Mouse (Mus musculus): ENCODE data around the gene Accsl.

The Accsl gene

DNA sequence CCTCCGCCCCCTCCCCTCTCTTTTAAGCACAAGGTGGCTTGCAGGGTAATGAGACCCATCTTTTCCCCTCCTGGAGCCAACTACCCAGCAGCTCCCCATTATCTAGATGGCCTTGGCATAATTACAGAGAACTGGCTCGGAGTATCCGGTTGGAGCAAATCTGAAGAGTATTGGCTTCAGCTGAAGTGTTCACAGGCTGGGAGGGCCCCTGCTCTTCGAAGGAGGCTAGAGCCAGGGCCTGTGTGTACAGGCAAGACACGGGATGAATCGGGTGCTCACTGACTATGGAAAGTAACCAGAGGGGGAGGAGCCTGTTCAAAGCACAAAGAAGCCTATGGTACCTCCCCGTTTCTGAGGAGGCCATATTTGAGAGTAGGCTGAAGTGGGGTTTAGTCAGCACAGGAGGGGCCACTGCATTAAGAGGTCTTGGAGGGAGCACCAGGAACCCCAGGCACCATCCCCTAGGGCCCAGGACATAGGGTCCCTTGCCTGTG, at the start of gene Accsl:
Accsl (minus strand) TSS at position 51 of the 494 bp plus-strand sequence.
- in situ Hi-C loops (cut with MboI, MseI): no loop called here

DNA sequence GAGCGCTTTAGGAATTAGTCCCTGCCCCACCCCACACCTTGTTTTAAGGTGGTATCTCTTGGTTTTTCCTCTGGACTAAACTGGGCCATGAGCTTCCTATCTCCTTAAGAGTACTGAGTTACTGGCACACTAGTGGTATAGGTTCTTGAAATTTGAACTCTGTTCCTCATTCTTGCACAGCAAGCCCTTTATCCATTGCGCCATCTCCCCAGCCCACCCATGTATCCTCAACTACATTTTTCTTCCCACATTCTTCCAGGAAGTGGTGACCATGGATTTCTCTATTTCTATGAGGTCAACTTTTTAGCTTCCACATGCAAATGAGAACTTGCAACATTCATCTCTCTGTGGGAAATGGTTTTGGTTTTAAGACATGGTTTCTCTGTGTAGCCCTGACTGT, 44.6 kb upstream of the Accsl start:
- in situ Hi-C loops (cut with MboI, MseI): no loop called here

DNA sequence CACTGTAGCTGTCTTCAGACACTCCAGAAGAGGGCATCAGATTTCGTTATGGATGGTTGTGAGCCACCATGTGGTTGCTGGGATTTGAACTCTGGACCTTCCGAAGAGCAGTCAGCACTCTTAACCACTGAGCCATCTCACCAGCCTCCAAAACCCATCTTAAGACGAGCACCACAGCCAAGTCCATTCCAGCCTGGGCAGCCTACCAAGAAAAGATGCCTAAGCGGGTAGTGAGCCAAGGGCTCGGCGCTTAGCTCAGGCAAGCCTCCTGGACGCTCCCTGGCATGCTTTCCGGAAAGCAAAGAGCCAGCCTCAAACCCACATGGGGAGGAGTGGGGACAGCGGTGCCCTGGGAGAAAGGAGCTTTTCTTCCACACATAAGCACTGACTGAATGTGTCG, 43.0 kb upstream of the Accsl start:
- in situ Hi-C loops (cut with MboI, MseI): no loop called here

DNA sequence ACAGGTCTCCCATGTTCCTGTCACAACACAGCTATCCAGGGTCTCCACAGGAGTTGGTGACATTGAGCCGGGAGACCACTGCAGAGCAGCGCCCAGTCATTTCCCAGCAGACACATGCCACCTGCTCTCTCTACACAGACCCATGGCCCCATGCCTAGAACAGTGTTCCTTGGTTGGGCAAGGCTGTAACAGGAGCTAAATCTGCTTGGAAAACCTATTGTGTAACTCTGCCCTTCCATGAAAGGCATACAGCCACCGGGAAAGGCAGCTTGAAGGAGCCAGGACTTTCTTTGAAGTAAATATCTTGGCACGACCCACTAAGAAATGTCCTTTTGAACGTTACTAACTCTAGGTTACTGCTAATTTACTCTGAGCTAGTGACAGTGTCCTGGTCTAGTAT, 40.8 kb upstream of the Accsl start:
- in situ Hi-C loops (cut with MboI, MseI): no loop called here

DNA sequence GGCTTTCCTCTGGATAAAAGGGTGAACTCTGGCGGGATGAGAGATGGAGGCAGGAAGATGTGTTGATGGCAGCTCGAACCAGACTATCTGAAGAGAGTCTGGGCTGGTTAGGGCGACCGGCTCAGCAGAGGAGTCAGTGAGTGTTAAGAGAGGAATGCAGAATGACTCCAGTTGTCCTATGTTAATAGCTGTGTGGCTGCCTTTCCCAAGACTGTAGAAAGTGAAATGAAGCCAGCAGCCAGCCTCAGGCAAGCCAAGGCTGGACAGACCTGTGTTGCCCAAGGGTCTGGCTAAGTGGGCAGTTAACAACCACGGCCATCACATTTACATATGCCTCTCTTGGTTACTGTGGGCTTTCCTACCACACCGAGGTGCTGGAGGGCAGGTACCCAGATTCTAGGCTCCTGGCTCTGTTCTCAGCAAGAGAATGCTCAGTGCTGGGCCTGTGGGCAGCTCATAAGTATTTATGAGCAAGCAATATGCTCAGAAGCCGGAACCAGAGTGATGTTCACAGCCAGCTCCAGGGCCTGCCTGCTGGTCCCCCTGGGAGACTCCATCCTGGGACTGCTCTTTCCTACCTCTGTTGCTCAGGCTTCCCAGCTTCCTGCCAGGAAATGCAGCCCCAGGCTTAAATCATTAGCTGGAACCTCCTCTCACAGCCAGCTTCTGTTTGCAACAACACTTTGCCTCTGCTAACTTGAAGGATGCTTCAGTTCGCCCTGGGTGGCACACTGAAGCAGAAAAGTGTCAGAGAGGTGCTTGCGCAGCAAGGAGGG, 38.8 kb upstream of the Accsl start:
- in situ Hi-C loops (cut with MboI, MseI): no loop called here

DNA sequence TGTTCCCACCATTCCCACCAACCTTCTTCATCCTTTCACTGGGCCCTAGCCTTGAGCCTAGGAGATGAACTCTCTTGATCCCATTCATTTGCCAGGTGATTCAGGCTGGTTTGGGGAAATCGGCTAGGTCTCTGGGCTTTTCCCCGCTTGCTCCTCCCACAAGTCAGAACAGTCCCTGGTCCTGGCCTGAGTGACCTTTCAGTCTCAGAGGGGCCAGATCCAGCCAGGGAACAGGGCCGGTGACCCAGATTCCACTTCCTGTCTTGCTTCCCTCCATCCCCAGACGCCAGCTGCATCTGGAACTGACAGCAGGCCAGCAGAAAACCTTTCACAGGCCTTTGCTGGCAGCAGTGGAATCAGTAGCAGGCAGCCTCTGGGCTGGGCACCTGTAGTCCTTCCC, 37.4 kb upstream of the Accsl start:
- in situ Hi-C loops (cut with MboI, MseI): no loop called here

DNA sequence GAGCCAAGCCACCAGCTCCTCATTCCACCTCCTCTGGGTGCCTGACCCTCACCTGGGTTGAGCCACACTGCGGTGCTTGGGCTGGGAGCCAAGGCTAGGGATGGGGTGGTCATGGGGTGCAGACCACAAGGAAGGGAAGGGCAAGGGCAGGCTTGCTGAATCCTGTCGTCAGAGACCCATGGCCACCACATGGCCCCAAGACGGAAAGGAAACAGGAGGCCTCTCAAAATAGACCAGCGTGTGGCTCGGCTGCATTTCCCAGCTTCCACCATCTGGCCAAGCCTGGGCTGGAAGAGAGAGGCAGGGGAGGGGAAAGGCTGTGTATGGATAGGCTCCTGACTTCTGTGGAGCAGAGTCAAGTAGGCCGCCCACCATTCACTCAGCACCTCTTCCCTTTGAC, 34.5 kb upstream of the Accsl start:
- in situ Hi-C loops (cut with MboI, MseI): no loop called here

DNA sequence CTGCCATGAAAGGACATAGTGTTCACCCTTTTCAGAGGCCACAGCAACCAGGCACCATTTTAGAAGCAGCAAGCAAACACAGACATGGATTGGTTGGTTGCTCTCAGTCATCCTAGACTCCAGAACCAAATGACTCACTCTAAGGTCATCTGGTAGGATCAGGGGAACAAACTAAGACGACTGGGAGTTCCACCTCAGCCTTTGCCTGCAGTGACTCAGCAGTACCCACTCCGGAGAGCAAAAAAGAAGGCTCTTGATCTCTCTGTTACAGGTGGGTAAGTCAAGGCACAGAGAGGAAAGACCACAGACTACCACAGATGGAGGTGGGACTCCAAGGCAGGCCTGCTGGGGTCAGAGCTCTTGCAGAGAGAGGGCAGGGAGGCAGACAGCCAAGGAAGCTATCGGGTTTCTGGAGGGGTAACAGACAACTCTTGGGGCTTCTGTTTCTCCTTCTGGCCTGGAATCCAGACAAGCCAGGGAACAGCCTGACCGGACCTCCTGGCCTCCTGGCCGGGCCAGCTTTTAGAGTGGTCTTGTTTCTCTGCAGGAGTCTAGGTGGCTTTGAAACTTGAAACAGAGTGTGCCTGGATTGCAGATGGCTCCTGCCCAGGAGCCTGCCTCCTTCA, 33.8 kb upstream of the Accsl start:
- in situ Hi-C loops (cut with MboI, MseI): no loop called here

DNA sequence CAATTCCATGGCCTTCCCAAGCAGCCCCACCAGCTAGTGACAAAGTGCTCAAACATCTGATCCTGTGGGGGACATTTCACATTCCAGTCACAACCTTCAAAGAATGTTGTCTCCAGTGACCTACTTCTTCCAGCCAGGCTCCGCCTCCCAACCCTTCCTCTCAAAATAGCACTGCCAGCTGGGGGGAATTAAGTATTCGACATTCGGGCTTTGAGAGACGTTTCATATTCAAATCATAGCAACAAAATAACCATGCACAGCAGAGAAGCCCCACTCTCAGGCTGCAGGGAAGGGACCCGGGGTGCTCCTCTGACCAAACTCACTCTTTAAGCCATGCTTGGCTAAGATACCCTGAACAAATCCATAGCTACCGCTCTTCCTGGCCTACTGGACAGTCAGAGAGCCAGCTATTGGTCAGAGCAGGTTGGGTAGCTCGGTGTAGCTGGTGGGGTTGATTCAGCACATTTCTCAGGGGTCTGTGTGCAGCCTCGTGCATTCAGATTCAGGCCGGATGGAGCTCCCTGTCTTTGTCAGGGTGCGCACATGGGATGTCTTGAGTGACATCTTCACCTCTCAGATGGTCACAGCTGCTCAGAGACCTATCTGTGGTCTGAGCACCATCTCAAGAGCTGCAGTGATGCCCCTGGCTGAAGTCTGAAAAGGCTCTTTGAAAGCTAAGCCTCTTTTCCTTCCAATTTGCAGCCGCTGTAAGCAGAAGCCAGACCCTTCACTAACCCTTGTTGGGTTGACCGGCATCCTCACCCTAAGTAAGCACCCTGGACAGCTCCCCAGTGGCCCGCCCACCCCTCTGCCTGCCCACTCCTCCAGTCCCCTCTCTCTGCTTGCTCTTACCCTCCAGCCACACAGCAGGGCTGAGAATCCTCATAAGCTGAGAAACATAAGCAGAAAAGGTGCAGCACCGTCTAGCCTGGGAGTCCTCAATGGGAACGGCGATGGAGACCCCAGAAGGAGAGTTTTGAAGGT, 30.7 kb upstream of the Accsl start:
- in situ Hi-C loops (cut with MboI, MseI): no loop called here

DNA sequence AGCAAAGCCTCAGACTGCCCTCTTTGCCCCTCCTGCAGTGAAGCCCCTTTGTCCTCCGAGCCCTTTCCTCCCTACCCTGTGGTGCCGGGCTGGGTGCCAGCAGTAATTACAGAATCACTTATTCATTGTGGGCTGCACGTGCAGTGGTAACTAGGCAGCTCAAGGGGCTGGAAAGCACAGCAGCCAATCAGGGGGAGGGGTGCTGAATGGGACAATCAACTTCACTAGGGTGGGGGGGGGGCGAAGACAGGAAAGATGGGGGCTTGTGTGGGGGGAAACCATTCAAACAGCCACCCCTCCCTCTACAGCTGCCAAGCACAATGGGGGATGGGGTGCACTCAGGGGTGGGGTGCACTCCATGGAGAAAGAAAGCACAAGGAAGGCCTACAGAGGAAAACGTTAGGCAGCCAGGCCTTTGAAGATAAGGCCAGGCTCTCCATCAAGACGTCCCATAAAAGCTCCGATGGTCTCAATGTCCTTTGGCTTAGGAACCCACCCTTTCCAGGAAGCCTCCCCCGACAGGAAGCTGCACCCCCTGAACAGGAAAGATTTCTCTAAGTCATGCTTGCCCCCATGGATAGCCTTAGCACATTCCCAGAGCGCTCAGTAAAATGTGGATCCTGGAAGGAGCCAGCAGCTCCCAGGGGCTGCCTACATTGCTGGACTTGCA, 22.8 kb upstream of the Accsl start:
- in situ Hi-C loops (cut with MboI, MseI): no loop called here

DNA sequence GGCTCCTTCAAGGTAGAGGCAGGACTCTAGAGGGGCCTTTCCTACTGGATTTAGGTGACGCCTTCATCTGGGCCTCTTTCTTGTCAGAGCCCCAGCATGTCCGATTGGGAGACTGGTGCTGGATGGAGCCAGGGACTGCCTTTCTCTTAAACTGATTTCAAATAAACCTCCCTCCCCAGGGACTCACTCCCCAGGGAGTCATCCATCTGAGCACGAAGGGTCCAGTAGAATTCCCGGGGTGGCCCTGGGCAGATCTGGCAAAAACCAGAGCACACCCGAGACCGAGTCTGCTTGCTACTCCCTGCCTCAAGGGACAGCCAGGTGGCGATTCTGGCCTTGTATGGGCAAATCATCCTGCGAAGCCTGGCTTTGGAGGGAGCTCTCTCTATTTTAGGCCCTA, 21.2 kb upstream of the Accsl start:
- in situ Hi-C loops (cut with MboI, MseI): no loop called here

DNA sequence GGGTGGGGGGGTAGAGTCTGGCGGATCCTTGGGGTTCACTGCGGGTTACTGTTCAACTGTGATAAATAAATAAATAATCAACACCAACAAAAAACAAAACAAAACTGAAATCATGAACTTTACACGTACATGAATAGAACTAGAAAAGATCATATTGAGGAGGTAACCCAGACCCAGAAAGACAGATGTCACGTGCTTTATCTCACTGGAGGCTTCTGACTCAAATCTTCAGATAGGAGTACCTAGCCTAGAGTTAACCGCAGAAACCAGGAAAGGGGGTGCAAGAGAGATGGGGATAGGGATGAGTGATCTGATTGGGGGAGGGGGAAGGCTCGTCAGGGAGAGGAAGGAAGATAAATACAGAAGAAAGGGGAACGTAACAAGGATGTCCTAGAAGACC, 20.1 kb upstream of the Accsl start:
- in situ Hi-C loops (cut with MboI, MseI): no loop called here

DNA sequence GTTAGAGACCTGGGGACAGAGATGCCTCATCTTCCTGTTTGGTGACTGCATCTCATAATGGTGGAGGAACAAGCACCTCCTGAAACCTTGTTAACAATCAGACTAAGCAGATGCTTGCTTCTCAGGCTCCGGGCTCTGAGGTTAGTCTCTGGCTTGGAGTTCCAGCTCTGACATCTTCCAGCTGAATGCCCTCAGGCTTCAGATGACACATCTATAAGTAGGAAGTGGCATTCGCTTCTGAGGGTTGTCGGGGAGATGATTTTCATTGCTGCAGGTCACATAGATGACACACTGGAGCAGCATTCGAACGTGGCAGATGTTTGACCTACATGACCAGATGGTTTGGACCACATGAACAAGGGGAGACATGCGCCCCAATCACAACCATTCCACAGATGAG, 19.4 kb upstream of the Accsl start:
- in situ Hi-C loops (cut with MboI, MseI): no loop called here

DNA sequence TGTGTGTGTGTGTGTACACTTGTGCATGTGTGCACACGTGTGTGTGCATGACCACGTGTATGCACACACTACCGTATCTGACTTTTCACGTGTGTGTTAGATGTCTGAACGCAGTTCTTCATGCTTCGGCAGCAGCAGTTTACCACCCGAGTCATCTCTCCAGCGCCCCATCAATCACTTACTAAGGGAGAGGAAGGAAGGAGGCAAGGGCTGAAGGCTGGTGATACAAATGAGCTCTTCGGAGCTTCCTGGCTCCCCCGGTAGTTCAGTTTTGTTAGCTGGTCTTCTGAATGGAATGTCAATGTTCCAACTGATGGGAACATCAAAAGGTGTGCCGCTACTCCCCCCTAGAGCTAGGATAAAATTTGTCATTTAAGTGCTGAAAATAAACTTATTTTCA, 18.3 kb upstream of the Accsl start:
- in situ Hi-C loops (cut with MboI, MseI): no loop called here

DNA sequence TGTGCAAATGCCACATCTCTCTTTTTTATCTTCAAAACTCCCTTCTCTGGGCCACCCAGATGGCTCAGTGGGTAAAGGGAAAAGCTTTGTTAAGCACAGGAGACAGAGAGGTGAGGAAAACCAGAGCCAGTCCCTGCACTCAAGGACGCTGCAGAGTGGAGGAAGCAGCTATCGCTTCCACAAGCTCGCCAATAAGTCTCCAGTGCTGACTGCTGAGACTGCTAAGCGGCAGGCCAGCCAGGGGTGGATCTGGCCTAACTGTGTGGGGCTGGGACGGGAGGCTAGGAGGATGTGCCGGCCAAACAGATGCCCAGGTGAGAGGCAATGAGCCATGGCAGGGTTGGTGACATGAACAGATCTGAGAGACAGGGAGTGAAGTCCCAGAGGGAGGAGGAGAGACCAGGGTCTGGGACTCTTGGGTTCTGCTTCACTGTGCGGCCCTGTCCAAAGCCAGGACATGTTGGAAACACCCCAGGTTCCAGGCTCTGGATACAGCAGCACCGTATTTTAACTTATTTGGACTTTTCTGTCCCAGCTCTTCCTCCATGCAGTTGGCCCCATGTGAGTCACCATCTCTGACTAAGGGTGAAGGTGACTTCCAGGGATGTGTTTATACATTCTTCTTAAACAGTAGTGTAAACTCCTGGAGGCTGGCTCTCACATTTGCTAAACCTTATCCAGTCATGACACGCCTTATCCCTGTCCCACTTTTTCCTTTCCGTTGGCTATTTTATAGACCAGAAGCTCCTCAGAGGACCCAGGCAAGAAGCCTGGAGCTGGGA, 17.2 kb upstream of the Accsl start:
- in situ Hi-C loops (cut with MboI, MseI): no loop called here

DNA sequence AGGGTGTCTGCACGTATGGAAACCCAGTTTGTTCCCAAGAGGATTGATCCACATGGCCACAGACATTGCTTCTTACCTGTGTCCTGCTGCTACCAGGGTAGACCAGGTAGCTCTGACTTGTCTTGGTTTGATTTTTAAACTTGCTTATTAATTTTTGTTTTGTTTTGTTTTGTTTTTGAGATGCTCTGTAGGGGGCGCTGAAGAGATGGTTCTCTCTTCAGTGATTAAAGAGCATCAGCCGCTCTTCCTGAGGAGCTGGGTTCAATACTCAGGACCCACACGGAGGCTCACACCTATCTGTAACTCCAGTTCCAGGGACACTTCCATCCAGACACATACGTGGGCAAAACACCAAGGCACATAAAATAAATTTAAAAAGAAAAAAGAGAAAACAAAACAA, 14.1 kb upstream of the Accsl start:
- in situ Hi-C loops (cut with MboI, MseI): loop anchor here (5.0 kb wide), 1 partner anchor 109 kb away; no protein-coding TSS in a partner anchor

DNA sequence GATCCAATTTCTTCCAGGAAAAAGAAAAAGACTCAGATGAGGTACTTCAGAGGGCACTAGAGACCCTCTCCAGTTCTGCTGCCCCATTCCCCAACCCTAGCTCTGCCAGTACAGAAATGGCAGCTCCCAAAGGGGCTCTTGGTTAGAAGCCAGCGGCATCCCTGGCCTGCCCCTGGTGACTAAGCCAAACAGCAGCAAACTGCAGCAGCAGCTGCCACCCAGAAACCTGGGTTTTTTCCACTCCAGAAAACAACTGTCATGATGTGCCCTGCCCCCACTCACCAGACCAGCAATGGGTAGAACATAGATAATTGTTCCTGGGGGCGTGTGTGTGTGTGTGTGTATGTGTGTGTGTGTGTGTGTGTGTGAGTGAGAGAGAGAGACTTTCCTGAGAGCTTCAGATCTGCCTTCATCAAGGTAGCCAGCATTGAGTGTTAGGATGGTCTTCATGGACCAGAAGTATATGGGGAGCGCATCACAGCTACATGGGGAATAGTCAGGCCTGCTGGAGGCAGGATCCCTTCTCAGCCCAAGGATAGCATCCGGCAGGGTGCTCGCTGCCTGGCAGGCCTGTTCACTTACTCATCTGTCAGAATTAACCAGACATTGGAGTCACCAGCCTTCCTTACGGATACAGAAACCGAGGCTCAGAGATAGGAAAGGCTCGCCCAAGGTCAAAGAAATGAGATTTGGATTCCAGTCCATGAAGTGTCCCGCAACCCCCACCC, 12.8 kb upstream of the Accsl start:
- in situ Hi-C loops (cut with MboI, MseI): loop anchor here (5.0 kb wide), 1 partner anchor 110 kb away; no protein-coding TSS in a partner anchor

DNA sequence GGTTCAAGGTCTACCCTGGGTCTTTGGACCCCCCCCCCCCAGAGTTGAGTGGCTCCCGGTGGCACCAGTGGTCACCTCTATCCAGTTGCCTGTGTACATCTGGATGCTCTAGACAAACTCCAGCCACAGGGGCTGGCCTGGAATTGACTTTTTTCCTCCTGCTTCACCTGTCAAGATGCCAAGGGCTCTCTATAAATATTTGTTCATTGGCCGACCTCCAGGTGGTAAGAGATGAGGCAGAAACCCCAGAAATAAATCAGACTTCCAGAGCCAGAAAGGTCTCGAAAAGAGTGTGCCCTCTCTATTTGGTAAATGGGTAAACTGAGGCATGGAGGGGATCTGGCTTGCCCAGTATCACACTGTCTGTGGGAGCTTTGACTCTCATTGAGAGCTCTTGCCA, 12.0 kb upstream of the Accsl start:
- in situ Hi-C loops (cut with MboI, MseI): loop anchor here (5.0 kb wide), 1 partner anchor 111 kb away; no protein-coding TSS in a partner anchor

DNA sequence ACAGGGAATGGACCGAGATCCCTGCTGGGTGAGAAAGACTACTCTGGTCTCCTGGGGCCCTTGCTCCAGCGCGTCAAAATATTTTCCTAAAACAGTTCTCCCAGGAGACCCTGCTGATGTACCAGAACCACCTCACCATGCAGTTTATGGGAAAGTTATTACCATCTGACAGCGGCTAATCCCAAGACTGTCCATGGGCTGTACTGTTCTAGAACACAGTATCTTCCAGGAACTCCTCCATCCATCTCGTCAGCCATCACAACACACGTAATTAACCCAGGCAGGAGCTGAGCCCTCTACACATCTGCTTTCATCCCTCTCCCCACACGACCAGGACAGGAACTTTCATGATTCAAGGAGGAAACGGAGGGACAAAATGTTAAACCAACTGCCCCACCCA, 11.5 kb upstream of the Accsl start:
- in situ Hi-C loops (cut with MboI, MseI): loop anchor here (5.0 kb wide), 1 partner anchor 112 kb away; no protein-coding TSS in a partner anchor

DNA sequence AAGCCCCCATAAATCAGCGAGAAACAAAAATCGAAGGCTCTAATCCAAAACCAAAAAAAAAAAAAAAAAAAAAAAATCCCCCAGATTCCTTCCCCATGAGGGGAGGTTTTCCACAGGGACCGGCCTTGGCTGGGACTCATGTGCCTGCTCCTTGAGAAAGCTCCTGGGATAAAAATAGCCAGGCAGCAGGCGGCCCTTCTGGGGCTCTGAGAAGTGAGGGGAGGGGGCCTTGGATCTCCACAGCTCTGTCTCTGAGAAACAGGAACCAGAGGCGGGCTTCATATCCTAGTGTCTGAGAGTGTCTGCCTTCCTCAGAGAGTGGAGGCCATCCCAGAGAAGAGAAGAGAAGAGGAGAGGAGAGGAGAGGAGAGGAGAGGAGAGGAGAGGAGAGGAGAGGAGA, 8.0 kb upstream of the Accsl start:
- in situ Hi-C loops (cut with MboI, MseI): no loop called here
